Mouse (Mus musculus) liver, adult 2 months (tissue): ENCODE measurements around the gene Srcap. TPM values are rescaled to one million over a fixed set of nuclear protein-coding genes. Genes with fewer than 3 reads are reported as not detected.
"Not testable (repeated sequence)": the region's sequence is repeated elsewhere in the genome, so short reads cannot be mapped to it uniquely, and the experiment has no call there.

ENCODE experiments used
- DNase-seq: peaks from one replicate; pipeline ENCODE4 v3.0.0-alpha.2; 2011; ENCODE audit warnings: low read depth, low spot score; ENCODE audit errors: extremely low read depth
- H3K27ac ChIP-seq: fragments of 200-500 bp; replicated peaks from 2 replicates; pipeline ENCODE4 v1.5.1; 2012; ENCODE audit warnings: low read depth, mild to moderate bottlenecking, control low read depth, inconsistent platforms, low read length; ENCODE audit not compliant: insufficient read depth
- H3K27me3 ChIP-seq: fragments of 200-500 bp; 2 replicates; pipeline ENCODE4 v1.6.1; 2012; ENCODE audit warnings: mild to moderate bottlenecking, moderate library complexity, low read length, inconsistent platforms; ENCODE audit not compliant: control insufficient read depth, insufficient read depth
- H3K36me3 ChIP-seq: fragments of 200-500 bp; 2 replicates; pipeline ENCODE4 v1.6.1; 2012; ENCODE audit warnings: low read length, inconsistent platforms; ENCODE audit not compliant: control insufficient read depth, insufficient read depth
- H3K4me1 ChIP-seq: fragments of 200-500 bp; 2 replicates; pipeline ENCODE4 v1.6.1; 2011; ENCODE audit warnings: low read length; ENCODE audit not compliant: control insufficient read depth, insufficient read depth
- H3K4me3 ChIP-seq: fragments of 200-500 bp; 2 replicates; pipeline ENCODE4 v1.5.1; 2011; ENCODE audit warnings: low read depth, mild to moderate bottlenecking, control low read depth, low read length, moderate library complexity; ENCODE audit not compliant: insufficient read depth
- H3K79me2 ChIP-seq: fragments of 200-500 bp; 2 replicates; pipeline ENCODE4 v1.6.1; 2012; ENCODE audit warnings: inconsistent platforms, mild to moderate bottlenecking, low read length, moderate library complexity; ENCODE audit not compliant: control insufficient read depth, insufficient read depth
- H3K9ac ChIP-seq: fragments of 200-500 bp; 2 replicates; pipeline ENCODE4 v1.6.1; 2012; ENCODE audit warnings: low read depth, mild to moderate bottlenecking, control low read depth, inconsistent platforms, low read length
- CTCF ChIP-seq: fragments of 200-500 bp; IDR thresholded peaks from 2 replicates; pipeline ENCODE4 v1.5.1; 2011; ENCODE audit warnings: low read depth, low read length, control low read depth
- POLR2A ChIP-seq: fragments of 200-500 bp; IDR thresholded peaks from 2 replicates; pipeline ENCODE4 v1.6.1; 2011; ENCODE audit warnings: low read length, control low read depth; ENCODE audit not compliant: insufficient read depth; ENCODE audit errors: extremely low read depth
- WGBS: fragments of 180-500 bp; shearing (Covaris S2); methylation state at CpG from one replicate; pipeline ENCODE4 v1.1.7; 2018; 5-methylcytosine and 5-hydroxymethylcytosine counted together
- polyA plus RNA-seq: library from polyadenylated mRNA; depleted of rRNA; stranded (reverse); fragments of >200 nt; gene quantifications from 2 replicates; pipeline ENCODE4 v1.2.3, GENCODE M21; 2012
- total RNA-seq: library from RNA; depleted of rRNA; stranded (reverse); fragments of >200 nt; gene quantifications from 2 replicates; pipeline ENCODE4 v1.2.3, GENCODE M21; 2014

Srcap gene
- total and polyA plus RNA-seq, 2 experiments = 9.6 to 10.9 TPM

DNA sequence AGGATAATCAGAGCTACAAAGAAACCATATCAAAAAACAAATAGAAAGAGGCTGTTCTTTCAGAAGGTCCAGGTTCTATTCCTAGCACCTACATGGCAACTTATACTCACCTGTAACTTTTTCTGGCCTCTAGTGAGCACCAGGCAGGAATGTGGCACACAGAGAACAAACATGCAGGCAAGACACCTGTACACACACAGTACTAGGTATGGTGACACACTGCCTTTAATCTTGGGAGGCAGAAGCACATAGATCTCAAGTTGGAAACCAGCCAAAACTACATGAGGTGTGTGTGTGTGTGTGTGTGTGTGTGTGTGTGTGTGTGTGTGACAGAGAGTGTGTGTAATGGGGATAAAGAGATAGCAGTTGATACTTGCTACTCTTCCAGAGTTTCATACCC lies 17.1 kb upstream of the Srcap start:
- no peak for DNase-seq
- no peaks in the 10 kb centered on the region for H3K27me3 ChIP-seq
- TF ChIP-seq CTCF (no peak), POLR2A (no peak)

DNA sequence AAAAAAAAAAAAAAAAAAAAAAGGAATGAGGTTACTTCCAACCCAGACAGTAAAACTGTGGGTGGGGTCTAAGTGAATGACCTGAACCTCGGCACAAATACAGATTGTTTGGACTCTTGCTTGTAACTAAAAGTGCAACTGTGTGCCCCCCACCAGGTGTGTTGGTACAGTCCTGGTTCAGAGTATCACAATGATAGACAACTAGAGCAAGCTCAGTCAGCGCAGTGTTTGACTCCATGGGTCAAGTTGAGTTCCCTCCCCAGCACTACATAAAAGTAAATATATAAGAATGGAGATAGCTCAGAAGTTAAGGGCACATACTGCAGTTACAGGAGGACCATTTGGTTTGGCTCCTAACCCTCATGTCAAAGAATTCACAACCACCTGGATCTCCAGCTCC lies 14.4 kb upstream of the Srcap start:
- H3K27me3 ChIP-seq = no peaks in the 10 kb centered on the region
- no peak overlapping the region for H3K9ac ChIP-seq
- H3K79me2 ChIP-seq = no peaks in the 10 kb centered on the region
- WGBS = 32% methylated on average over 2 of the region's 2 CpGs
- H3K36me3 ChIP-seq = no peaks in the 10 kb centered on the region; the same call in 1 of the 2 replicates
- H3K27ac ChIP-seq = no peak overlapping the region
- DNase-seq = no peak
- TF ChIP-seq POLR2A = no peak
- TF ChIP-seq CTCF = no peak
- no peaks in the 10 kb centered on the region for H3K4me1 ChIP-seq
- H3K4me3 ChIP-seq = no peak overlapping the region

More for the DNA sequence above, 17.1 kb upstream of the Srcap start:
- Histone ChIP-seq H3K36me3 (peaks cover 20% of the 10 kb centered on the region; the same call in 1 of the 2 replicates), H3K4me3 (no peak overlapping the region), H3K79me2 (no peaks in the 10 kb centered on the region), H3K27ac (no peak overlapping the region), H3K9ac (no peak overlapping the region), H3K4me1 (no peaks in the 10 kb centered on the region)

DNA sequence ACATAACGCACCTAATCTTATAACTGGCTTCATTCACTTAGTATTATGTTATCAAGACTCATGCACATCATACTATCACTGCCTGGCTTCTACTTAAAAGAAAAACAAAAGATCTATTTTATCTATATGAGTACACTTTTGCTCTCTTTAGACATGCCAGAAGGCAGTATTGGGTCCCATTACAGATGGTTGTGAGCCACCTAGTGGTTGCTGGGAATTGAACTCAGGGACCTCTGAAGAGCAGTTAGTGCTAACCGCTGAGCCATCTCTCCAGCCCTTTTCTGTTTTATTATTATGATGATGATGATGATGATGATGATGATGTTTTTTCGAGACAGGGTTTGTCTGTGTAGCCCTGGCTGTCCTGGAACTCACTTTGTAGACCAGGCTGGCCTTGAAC lies 13.4 kb upstream of the Srcap start:
- Histone ChIP-seq H3K4me3 (no peak overlapping the region), H3K27me3 (no peaks in the 10 kb centered on the region), H3K79me2 (no peaks in the 10 kb centered on the region), H3K4me1 (no peaks in the 10 kb centered on the region), H3K9ac (no peak overlapping the region), H3K27ac (no peak overlapping the region), H3K36me3 (no peaks in the 10 kb centered on the region; the same call in 1 of the 2 replicates)
- TF ChIP-seq CTCF = peak; percentile 49
- TF ChIP-seq POLR2A = no peak
- DNase-seq = peak; percentile 43
- 52% methylated on average over 3 of the region's 3 CpGs for WGBS

GRCm38 (mm10) chr7:127508291-127508690 lies 3.5 kb upstream of the Srcap start:
- Histone ChIP-seq H3K79me2 (peaks cover 3% of the 10 kb centered on the region; the same call in 1 of the 2 replicates), H3K27me3 (no peaks in the 10 kb centered on the region), H3K27ac (no peak overlapping the region), H3K4me3 (no peak overlapping the region), H3K9ac (no peak overlapping the region), H3K36me3 (no peaks in the 10 kb centered on the region), H3K4me1 (peaks cover 2% of the 10 kb centered on the region)
- WGBS = 99% methylated on average over 3 of the region's 3 CpGs
- no peak for DNase-seq
- no peak for TF ChIP-seq POLR2A
- TF ChIP-seq CTCF = no peak

- H3K36me3 ChIP-seq, H3K9ac ChIP-seq, DNase-seq, H3K27me3 ChIP-seq, H3K4me1 ChIP-seq, H3K79me2 ChIP-seq, H3K27ac ChIP-seq, H3K4me3 ChIP-seq: not testable (repeated sequence)
- 86% methylated on average over 4 of the region's 4 CpGs for WGBS
Measured at GRCm38 (mm10) chr7:127509830-127510229, 2.0 kb upstream of the Srcap start.

GRCm38 (mm10) chr7:127511241-127511640 lies 542 bp upstream of the Srcap start:
- H3K9ac ChIP-seq = peak overlapping the region; percentile 49; the same call in 1 of the 2 replicates
- TF ChIP-seq CTCF (no peak), POLR2A (no peak)
- no peak for DNase-seq
- H3K36me3 ChIP-seq = peaks cover 11% of the 10 kb centered on the region; the same call in 1 of the 2 replicates
- WGBS = 28% methylated on average over 8 of the region's 8 CpGs
- peak overlapping the region; percentile 41 for H3K27ac ChIP-seq
- H3K27me3 ChIP-seq = no peaks in the 10 kb centered on the region
- H3K4me1 ChIP-seq = peaks cover 8% of the 10 kb centered on the region
- peak overlapping the region; percentile 89 for H3K4me3 ChIP-seq
- peaks cover 12% of the 10 kb centered on the region; the same call in 1 of the 2 replicates for H3K79me2 ChIP-seq
